Mouse (Mus musculus): ENCODE measurements around the gene Slc30a2.

DNA sequence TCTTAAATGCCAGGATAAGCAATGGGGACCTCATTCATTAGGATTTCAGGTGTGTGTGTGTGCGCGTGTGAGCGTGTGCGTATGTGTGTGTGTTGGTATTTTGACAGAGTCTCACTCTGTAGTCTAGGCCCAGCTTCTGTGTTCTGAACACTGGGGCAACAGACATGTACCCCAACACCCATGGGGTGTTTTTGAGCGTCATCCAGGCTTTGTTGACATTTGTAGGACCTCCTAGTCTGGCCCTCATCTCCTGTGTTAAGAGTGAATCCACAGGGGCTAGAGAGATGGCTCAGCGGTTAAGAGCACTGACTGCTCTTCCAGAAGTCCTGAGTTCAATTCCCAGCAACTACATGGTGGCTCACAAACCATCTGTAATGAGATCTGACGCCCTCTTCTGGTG, 52.2 kb downstream of the Slc30a2 start:
- no peak for TF ChIP-seq CTCF (IDR thresholded peaks at IDR 0.05; ENCODE audit: borderline replicate concordance, control insufficient read depth, extremely low read depth, insufficient read depth, low read length, poor library complexity)
- TF ChIP-seq POLR2A (IDR thresholded peaks at IDR 0.05; ENCODE audit: control insufficient read depth, extremely low read depth, insufficient read depth, low read length, poor library complexity), result no peak

Data from thymus, adult 2 months (tissue).